ENCODE assay signal across 8 mouse cellular contexts in genomic region chr2:94243053-94243916, GRCm38 (mm10).
DNase-seq lines count a peak whose midpoint lies in the region; ATAC-seq and TF ChIP-seq lines count a peak whose summit lies in the region.

No protein-coding gene starts in this region.

- DNase-seq in adrenal gland, postnatal 14 days = peak; percentile 18
- DNase-seq in adrenal gland, postnatal 4 days (ENCODE audit: low spot score in 2 of 2) = no peak
- no peak for DNase-seq in liver, embryonic 11.5 days (ENCODE audit: low spot score)
- no peak for DNase-seq in liver, postnatal 0 days
- DNase-seq in spleen, adult 12 weeks (ENCODE audit: low spot score) = no peak
- DNase-seq in kidney, postnatal 14 days = no peak

- peak overlapping the region; percentile 51 for H3K4me2 ChIP-seq in liver, embryonic 11.5 days
- no peak overlapping the region for H3K4me2 ChIP-seq in liver, postnatal 0 days (ENCODE audit: low read depth, low read length)
- peak overlapping the region; percentile 49 for H3K4me2 ChIP-seq in hindbrain, embryonic 12.5 days (replicated peaks)
- peak overlapping the region; percentile 69 for H3K4me2 ChIP-seq in neural tube, embryonic 13.5 days

- H3K36me3 ChIP-seq in liver, embryonic 11.5 days (ENCODE audit: control insufficient read depth, insufficient read depth, low read length) = no peaks in the 10 kb centered on the region
- H3K36me3 ChIP-seq in liver, postnatal 0 days (replicated peaks; ENCODE audit: insufficient read depth, low read length) = no peaks in the 10 kb centered on the region
- H3K36me3 ChIP-seq in hindbrain, embryonic 12.5 days = no peaks in the 10 kb centered on the region
- H3K36me3 ChIP-seq in neural tube, embryonic 13.5 days = no peaks in the 10 kb centered on the region

- TF ChIP-seq EP300 in liver, postnatal 0 days (IDR thresholded peaks at IDR 0.05; ENCODE audit: low read depth) = no peak

- H3K27ac ChIP-seq in liver, embryonic 11.5 days (ENCODE audit: low read depth, low read length) = no peak overlapping the region
- no peak overlapping the region for H3K27ac ChIP-seq in liver, postnatal 0 days (ENCODE audit: low read depth)
- H3K27ac ChIP-seq in hindbrain, embryonic 12.5 days = no peak overlapping the region
- H3K27ac ChIP-seq in neural tube, embryonic 13.5 days (replicated peaks) = no peak overlapping the region

- peaks cover 98% of the 10 kb centered on the region for H3K27me3 ChIP-seq in liver, embryonic 11.5 days (replicated peaks; ENCODE audit: control insufficient read depth, insufficient read depth, low read length)
- H3K27me3 ChIP-seq in liver, postnatal 0 days (ENCODE audit: insufficient read depth, low read length) = peaks cover 95% of the 10 kb centered on the region
- peaks cover 97% of the 10 kb centered on the region for H3K27me3 ChIP-seq in hindbrain, embryonic 12.5 days
- peaks cover 84% of the 10 kb centered on the region for H3K27me3 ChIP-seq in neural tube, embryonic 13.5 days

- no peaks in the 10 kb centered on the region; the same call in 1 of the 2 replicates for H3K4me1 ChIP-seq in liver, embryonic 11.5 days (replicated peaks; ENCODE audit: control insufficient read depth, insufficient read depth, low read length)
- no peaks in the 10 kb centered on the region for H3K4me1 ChIP-seq in liver, postnatal 0 days (ENCODE audit: insufficient read depth)
- H3K4me1 ChIP-seq in hindbrain, embryonic 12.5 days = peaks cover 54% of the 10 kb centered on the region
- H3K4me1 ChIP-seq in neural tube, embryonic 13.5 days (replicated peaks) = peaks cover 67% of the 10 kb centered on the region

- no peak for ATAC-seq in liver, embryonic 11.5 days (replicated peaks; ENCODE audit: low FRiP score)
- no peak for ATAC-seq in liver, postnatal 0 days
- no peak for ATAC-seq in hindbrain, embryonic 12.5 days (ENCODE audit: low FRiP score)
- no peak for ATAC-seq in neural tube, embryonic 13.5 days (ENCODE audit: low read depth)

- no peak overlapping the region for H3K9ac ChIP-seq in liver, embryonic 11.5 days (ENCODE audit: low read depth, low read length)
- H3K9ac ChIP-seq in liver, postnatal 0 days (replicated peaks) = no peak overlapping the region
- no peak overlapping the region for H3K9ac ChIP-seq in hindbrain, embryonic 12.5 days
- H3K9ac ChIP-seq in neural tube, embryonic 13.5 days = peak overlapping the region; percentile 38; the same call in 1 of the 2 replicates

- 0 out of 2 replicates have a peak overlapping the region, but pooled peaks have one; percentile 15 for H3K4me3 ChIP-seq in liver, embryonic 11.5 days (ENCODE audit: low read depth, low read length)
- H3K4me3 ChIP-seq in liver, postnatal 0 days (ENCODE audit: low read depth, low read length) = no peak overlapping the region
- H3K4me3 ChIP-seq in hindbrain, embryonic 12.5 days = peak overlapping the region; percentile 24
- peak overlapping the region; percentile 26 for H3K4me3 ChIP-seq in neural tube, embryonic 13.5 days

- TF ChIP-seq CTCF in liver, postnatal 0 days (IDR thresholded peaks at IDR 0.05; ENCODE audit: low read depth) = no peak

- 2% methylated on average over 50 of the region's 50 CpGs for WGBS in liver, embryonic 11.5 days
- WGBS in liver, postnatal 0 days (ENCODE audit: insufficient replicate concordance) = 2% methylated on average over 50 of the region's 50 CpGs
- WGBS in hindbrain, embryonic 12.5 days = under 1% methylated on average over 50 of the region's 50 CpGs
- under 1% methylated on average over 50 of the region's 50 CpGs for WGBS in neural tube, embryonic 13.5 days

- H3K9me3 ChIP-seq in liver, embryonic 11.5 days (ENCODE audit: control insufficient read depth, low read length) = no peaks in the 10 kb centered on the region
- no peaks in the 10 kb centered on the region for H3K9me3 ChIP-seq in liver, postnatal 0 days (ENCODE audit: low read length)
- H3K9me3 ChIP-seq in hindbrain, embryonic 12.5 days (replicated peaks) = no peaks in the 10 kb centered on the region
- no peaks in the 10 kb centered on the region for H3K9me3 ChIP-seq in neural tube, embryonic 13.5 days
